Mouse (Mus musculus): ENCODE results near the gene Smg1.

DNA sequence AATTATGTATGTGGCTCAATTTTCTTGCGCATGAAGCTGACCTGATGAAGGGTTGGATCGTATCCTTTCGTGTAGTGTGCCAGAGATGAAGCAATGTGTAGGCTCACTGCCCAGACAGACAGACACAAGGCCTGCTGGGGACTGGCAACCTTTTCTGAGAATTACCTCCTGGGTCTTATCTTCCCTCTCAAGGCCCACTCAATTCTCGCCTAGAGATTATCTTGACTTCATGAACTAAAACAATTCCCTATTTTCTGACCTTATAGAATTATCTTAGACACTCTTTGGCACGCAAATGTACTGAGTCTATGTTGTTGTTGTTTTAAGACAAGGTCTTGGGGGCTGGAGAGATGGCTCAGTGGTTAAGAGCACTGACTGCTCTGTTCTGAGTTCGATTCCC is 22.6 kb upstream of the Smg1 start:
- no peak for TF ChIP-seq GATA1 (IDR thresholded peaks at IDR 0.05; ENCODE audit: borderline replicate concordance, low read length)
- TF ChIP-seq FLI1 (IDR thresholded peaks at IDR 0.05; ENCODE audit: low read length): no peak

All from megakaryocyte, embryonic 14.5 days (primary cell).